Mouse (Mus musculus) limb, embryonic 15.5 days (tissue): ENCODE measurements around the gene Adra2b. TPM values are rescaled to one million over a fixed set of nuclear protein-coding genes. Genes with fewer than 3 reads are reported as not detected.
A peak's percentile ranks its signal among the peaks of the same experiment; 100 is the strongest.

Experiments used
- ATAC-seq: fragments of 200-750 bp; cut with Nextera tagmentation; 2 replicates; pipeline ENCODE4 v1.8.0; 2017; ENCODE audit warnings: low read depth, moderate TSS enrichment; ENCODE audit not compliant: insufficient number of reproducible peaks, low FRiP score, low TSS enrichment
- H3K27ac ChIP-seq: fragments of 300-500 bp; sonication (generic); 2 replicates; pipeline ENCODE4 v1.5.1; 2015; ENCODE audit warnings: moderate library complexity, mild to moderate bottlenecking, inconsistent platforms
- H3K27me3 ChIP-seq: fragments of 300-500 bp; sonication (generic); 2 replicates; pipeline ENCODE4 v1.6.1; 2015; ENCODE audit warnings: inconsistent platforms
- H3K36me3 ChIP-seq: fragments of 300-500 bp; sonication (generic); 2 replicates; pipeline ENCODE4 v1.6.1; 2015; ENCODE audit warnings: inconsistent platforms
- H3K4me1 ChIP-seq: fragments of 300-500 bp; sonication (generic); 2 replicates; pipeline ENCODE4 v1.6.1; 2015; ENCODE audit warnings: inconsistent platforms
- H3K4me2 ChIP-seq: fragments of 300-500 bp; sonication (generic); 2 replicates; pipeline ENCODE4 v1.6.1; 2015; ENCODE audit warnings: mild to moderate bottlenecking, inconsistent platforms
- H3K4me3 ChIP-seq: fragments of 300-500 bp; sonication (generic); 2 replicates; pipeline ENCODE4 v1.5.1; 2015; ENCODE audit warnings: mild to moderate bottlenecking, inconsistent platforms
- H3K9ac ChIP-seq: fragments of 300-500 bp; sonication (generic); 2 replicates; pipeline ENCODE4 v1.6.1; 2015; ENCODE audit warnings: inconsistent platforms
- H3K9me3 ChIP-seq: fragments of 300-500 bp; sonication (generic); 2 replicates; pipeline ENCODE4 v1.6.1; 2016; ENCODE audit warnings: inconsistent platforms
- WGBS: fragments of 180-500 bp; shearing (Covaris S2); methylation state at CpG from one replicate; pipeline ENCODE4 v1.1.7; 2015; 5-methylcytosine and 5-hydroxymethylcytosine counted together
- polyA plus RNA-seq: library from polyadenylated mRNA; unstranded; fragments of >200 nt; fragmentation: Nextera tagmentation; extraction: Ambion mirVana; gene quantifications from 2 replicates; pipeline ENCODE4 v1.2.1, GENCODE M21; 2015

Adra2b gene
- polyA plus RNA-seq = 0.38 and 0.48 TPM in 2 replicates

DNA sequence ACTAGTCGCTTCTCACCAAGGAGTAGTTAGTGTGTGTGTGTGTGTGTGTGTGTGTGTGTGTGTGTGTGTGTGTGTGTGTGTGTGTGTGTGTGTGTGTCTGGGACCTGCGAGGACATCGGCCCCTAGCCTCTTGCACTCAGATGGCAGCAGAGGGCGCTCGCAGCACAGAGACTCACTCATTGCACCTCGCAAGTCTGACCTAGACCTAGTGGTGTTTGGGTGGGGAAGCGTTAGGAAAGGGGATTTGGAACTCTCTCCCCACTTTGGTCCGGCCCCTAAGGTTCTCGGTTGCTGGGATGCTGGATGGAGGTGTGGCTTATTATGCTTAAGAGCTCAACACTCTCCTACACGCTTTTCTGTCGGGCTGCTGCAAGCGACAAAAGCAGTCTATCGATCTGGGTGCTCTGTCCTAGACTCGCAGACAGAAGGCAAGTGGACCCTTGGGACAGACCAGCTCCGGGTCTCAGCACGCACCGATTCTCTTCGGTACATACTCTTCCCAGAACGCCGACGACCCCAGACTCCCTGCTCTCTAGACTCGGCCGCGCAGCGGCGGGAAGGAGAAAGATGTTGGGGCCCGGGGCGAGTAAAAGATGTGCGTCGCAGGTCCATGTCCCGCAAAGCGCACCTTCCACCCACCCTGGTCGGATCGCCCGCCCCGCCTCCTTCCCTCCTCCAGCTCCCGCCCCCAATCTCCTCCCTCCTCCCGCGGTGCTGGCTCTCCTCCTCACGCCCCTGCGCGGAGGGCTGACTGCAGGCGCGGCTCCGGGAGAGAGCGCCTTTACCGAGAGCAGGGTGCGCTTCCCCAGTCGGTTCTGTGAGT is at the start of gene Adra2b:
Adra2b (plus strand) TSS at position 750 of the 823 bp plus-strand sequence.
- ATAC-seq = peak; percentile 46; the same call in 1 of the 2 replicates
- Histone ChIP-seq H3K9me3 (no peaks in the 10 kb centered on the region), H3K4me1 (peaks cover 16% of the 10 kb centered on the region), H3K27ac (no peak within 1 kb of the TSS), H3K36me3 (no peaks in the 10 kb centered on the region), H3K9ac (no peak within 1 kb of the TSS), H3K4me2 (peak within 1 kb of the TSS; percentile 89), H3K4me3 (peak within 1 kb of the TSS; percentile 45), H3K27me3 (peaks cover 72% of the 10 kb centered on the region)
- under 1% methylated on average over 45 of the region's 49 CpGs for WGBS

DNA sequence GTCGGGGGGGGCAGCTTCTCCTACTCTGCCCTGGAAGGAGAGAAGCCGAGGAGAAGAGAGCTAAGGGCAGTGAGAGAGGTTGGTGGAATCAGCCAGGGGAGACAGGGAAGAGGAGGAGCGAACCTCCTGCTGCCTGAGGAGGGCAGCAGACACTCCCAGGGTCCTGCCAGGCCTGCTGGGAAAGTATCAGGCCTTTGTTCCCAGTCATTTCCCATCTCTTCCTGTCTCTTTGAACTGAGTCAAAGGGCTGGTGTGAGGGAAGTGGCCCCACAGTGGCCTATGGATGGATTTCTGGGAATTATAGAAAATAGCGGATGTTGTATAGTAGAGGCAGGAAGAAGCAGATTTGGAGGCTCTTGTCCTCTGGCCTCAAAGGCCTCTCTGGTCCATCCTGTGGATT is 49.1 kb upstream of the Adra2b start:
- no peak overlapping the region for H3K27ac ChIP-seq
- no peaks in the 10 kb centered on the region for H3K4me1 ChIP-seq
- no peak for ATAC-seq
- H3K36me3 ChIP-seq = no peaks in the 10 kb centered on the region
- WGBS = 54% methylated on average over 4 of the region's 4 CpGs
- no peak overlapping the region for H3K4me3 ChIP-seq
- no peaks in the 10 kb centered on the region for H3K27me3 ChIP-seq
- H3K9ac ChIP-seq = no peak overlapping the region
- no peaks in the 10 kb centered on the region for H3K9me3 ChIP-seq
- no peak overlapping the region for H3K4me2 ChIP-seq

DNA sequence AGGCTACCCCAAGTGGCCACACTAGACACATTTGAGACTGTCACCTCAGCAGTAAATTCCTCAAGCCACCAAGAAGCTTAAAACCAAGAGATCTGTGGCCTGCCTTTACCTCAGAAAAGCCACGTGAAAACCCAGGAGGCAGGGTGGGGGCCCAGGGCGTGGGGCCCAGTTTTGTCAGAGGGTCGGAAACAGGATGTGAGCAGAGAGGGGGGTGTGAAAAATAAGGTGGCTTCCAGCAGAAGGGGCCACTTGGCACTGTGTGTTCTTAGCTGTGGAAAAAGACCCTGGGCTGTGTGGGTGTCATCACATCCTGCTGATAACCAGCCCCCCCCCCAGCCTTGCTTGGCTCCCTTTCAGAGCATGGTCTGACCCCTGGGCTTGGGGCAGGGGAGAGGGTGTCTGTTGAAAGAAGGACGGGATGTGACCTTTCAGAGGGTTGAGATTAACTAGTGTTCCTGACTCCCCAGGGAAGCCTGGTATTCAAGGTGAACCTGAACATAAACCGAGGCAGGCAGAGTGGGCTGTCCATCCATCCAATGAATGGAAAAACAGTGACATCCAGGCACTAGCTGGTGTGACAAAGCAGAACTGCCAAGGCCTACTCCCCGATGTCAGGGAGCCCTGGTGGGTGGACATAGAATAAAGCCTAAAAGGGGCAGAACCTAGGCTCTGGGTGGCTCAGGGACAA is 48.4 kb upstream of the Adra2b start:
- H3K4me1 ChIP-seq = no peaks in the 10 kb centered on the region
- H3K27me3 ChIP-seq = no peaks in the 10 kb centered on the region
- H3K9ac ChIP-seq = no peak overlapping the region
- no peak overlapping the region for H3K4me2 ChIP-seq
- no peak for ATAC-seq
- H3K4me3 ChIP-seq = no peak overlapping the region
- 67% methylated on average over 6 of the region's 6 CpGs for WGBS
- no peak overlapping the region for H3K27ac ChIP-seq
- no peaks in the 10 kb centered on the region for H3K36me3 ChIP-seq
- no peaks in the 10 kb centered on the region for H3K9me3 ChIP-seq

DNA sequence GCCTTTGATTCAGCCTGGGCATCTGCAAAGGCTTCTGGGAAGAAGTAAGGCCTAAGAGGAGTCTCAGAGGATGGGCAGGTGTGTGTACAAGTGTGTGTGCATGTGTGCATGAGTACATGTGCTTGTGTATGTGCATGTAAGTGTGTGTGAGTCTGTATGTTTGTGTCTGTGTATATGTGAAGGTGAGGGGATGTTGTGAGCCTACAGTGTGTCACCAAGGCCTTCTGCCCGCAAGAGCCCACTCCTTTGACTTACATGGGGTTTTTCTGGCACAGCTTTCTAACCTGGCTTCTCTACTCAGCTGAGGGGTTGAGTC is 47.9 kb upstream of the Adra2b start:
- no peak overlapping the region for H3K9ac ChIP-seq
- no peak overlapping the region for H3K27ac ChIP-seq
- H3K4me3 ChIP-seq = no peak overlapping the region
- H3K4me2 ChIP-seq = no peak overlapping the region
- 80% methylated on average over 1 of the region's 1 CpGs for WGBS
- H3K4me1 ChIP-seq = no peaks in the 10 kb centered on the region
- no peak for ATAC-seq
- H3K27me3 ChIP-seq = no peaks in the 10 kb centered on the region
- no peaks in the 10 kb centered on the region for H3K36me3 ChIP-seq
- H3K9me3 ChIP-seq = no peaks in the 10 kb centered on the region

DNA sequence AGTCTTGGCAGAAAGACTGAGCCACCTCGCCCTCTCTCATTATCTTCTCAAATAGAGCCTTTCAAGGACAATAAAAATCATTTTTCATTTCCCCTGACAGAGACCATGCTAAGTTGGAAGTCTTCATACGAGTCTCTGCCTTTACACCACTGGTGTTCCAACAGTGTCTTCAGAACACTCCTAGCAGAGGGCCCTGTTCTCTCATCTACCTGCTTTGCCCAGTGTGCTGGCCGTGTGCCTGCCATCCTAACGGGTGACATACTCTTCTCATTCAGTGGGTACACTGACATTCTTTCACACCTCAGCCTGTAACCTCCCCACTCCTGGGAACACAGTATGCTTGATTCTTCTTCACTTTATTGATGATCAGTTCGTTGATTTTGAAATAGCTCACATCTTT is 46.6 kb upstream of the Adra2b start:
- H3K9me3 ChIP-seq = no peaks in the 10 kb centered on the region
- H3K27ac ChIP-seq = no peak overlapping the region
- no peaks in the 10 kb centered on the region for H3K36me3 ChIP-seq
- H3K4me1 ChIP-seq = no peaks in the 10 kb centered on the region
- ATAC-seq = no peak
- whole genome bisulfite sequencing = 76% methylated on average over 5 of the region's 5 CpGs
- no peak overlapping the region for H3K4me2 ChIP-seq
- no peak overlapping the region for H3K4me3 ChIP-seq
- no peaks in the 10 kb centered on the region for H3K27me3 ChIP-seq
- no peak overlapping the region for H3K9ac ChIP-seq

DNA sequence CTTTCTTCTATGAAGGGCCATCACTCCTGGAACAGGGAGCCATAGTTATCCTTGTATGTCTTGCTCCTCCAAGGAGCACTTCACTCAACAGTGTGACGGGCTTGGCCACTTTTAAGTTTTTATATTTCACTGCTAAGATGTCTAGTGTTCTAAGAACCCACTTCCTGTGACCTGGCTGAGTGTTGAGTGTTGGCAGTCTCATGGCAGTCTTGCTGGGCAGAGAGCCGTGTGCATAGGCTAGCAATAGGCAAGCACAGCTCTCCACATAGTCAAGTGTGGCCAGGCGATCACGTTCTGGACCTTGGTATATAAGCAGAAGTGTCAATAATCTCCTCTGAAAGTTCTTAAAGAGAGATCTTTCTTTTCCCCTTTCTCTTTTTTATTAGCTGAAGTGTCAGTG is 44.9 kb upstream of the Adra2b start:
- H3K4me3 ChIP-seq = no peak overlapping the region
- no peak overlapping the region for H3K27ac ChIP-seq
- H3K36me3 ChIP-seq = no peaks in the 10 kb centered on the region
- no peak overlapping the region for H3K4me2 ChIP-seq
- no peaks in the 10 kb centered on the region for H3K27me3 ChIP-seq
- H3K4me1 ChIP-seq = no peaks in the 10 kb centered on the region; the same call in 1 of the 2 replicates
- 80% methylated on average over 4 of the region's 4 CpGs for WGBS
- no peaks in the 10 kb centered on the region for H3K9me3 ChIP-seq
- H3K9ac ChIP-seq = no peak overlapping the region
- ATAC-seq = no peak

DNA sequence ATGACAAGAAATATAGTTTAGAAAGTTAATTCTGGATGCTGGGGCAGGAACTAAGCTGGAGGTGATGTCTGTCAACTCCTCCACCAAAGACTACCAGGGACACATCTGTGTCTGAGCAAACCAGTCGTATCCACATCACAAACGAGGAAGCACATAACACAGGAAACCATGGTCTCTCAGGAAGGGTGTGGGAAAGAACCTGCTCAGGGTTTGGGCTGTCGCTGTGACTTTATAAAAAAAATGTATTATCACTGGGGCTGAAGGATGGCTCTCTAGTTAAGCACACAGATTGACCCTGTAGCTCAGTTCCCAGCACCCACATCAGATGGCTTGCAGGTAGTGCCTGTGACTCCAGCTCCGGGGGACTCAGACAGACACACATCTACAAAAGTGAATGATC is 43.9 kb upstream of the Adra2b start:
- no peak overlapping the region for H3K4me2 ChIP-seq
- H3K27ac ChIP-seq = no peak overlapping the region
- H3K4me3 ChIP-seq = no peak overlapping the region
- 73% methylated on average over 4 of the region's 4 CpGs for WGBS
- H3K9me3 ChIP-seq = no peaks in the 10 kb centered on the region
- H3K9ac ChIP-seq = no peak overlapping the region
- H3K4me1 ChIP-seq = no peaks in the 10 kb centered on the region; the same call in 1 of the 2 replicates
- no peaks in the 10 kb centered on the region for H3K27me3 ChIP-seq
- no peak for ATAC-seq
- no peaks in the 10 kb centered on the region for H3K36me3 ChIP-seq

DNA sequence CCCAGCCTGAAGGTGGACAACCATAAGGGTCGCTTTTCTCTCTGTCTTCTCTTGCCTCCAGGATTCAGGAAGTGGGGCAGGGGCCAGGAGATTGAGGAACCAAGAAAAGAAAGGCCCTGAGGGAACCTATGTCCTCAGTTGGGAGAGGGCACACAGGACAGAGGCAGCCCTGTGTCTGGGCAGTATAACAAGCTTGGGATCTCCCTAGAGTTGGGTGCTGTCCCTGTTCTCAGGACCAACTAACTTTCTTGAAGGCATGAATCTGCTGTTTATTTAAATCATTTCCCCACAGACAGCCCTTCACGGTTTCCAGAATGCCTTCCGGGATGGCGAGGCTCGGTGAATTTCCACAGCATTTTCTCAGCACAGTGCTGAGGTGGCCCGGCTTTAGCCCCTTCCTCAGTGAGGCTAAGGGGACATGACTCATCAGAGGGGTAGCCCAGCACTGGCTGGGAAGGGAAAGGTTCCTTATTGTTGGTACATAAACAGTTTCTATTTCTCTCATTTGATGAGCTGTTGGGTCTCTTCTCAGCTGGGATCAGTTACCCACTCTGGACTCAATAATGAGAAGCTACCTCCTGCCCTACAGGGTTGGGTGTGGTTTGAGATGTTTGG is 40.2 kb upstream of the Adra2b start:
- Histone ChIP-seq H3K4me1 (no peaks in the 10 kb centered on the region; the same call in 1 of the 2 replicates), H3K27ac (no peak overlapping the region), H3K4me2 (no peak overlapping the region), H3K9me3 (no peaks in the 10 kb centered on the region), H3K27me3 (no peaks in the 10 kb centered on the region), H3K36me3 (no peaks in the 10 kb centered on the region), H3K4me3 (no peak overlapping the region), H3K9ac (no peak overlapping the region)
- 76% methylated on average over 6 of the region's 6 CpGs for WGBS
- no peak for ATAC-seq

DNA sequence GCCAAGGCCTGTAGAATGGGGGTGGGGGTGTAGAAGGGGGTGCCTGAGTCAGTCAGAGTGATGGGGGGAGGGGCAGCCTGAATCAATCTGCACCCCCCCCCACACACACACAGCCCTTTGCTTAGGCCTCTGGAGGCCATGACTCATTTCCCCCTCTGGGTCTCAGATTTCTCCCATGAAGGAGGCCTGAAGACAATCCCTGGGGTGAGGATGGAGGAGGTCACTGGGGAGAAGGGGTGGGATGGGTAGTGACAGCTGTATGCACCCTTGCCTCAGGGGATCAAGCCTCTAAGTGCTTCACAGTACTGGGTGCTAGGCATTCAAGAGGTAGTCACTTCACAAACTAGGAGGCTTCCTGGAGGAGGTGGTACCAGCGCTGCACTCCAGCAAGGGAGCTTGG is 39.3 kb upstream of the Adra2b start:
- 82% methylated on average over 1 of the region's 1 CpGs for WGBS
- H3K9ac ChIP-seq = no peak overlapping the region
- H3K4me3 ChIP-seq = no peak overlapping the region
- H3K36me3 ChIP-seq = no peaks in the 10 kb centered on the region
- ATAC-seq = no peak
- H3K27ac ChIP-seq = no peak overlapping the region
- H3K27me3 ChIP-seq = no peaks in the 10 kb centered on the region
- H3K4me1 ChIP-seq = no peaks in the 10 kb centered on the region; the same call in 1 of the 2 replicates
- H3K4me2 ChIP-seq = no peak overlapping the region
- H3K9me3 ChIP-seq = no peaks in the 10 kb centered on the region

DNA sequence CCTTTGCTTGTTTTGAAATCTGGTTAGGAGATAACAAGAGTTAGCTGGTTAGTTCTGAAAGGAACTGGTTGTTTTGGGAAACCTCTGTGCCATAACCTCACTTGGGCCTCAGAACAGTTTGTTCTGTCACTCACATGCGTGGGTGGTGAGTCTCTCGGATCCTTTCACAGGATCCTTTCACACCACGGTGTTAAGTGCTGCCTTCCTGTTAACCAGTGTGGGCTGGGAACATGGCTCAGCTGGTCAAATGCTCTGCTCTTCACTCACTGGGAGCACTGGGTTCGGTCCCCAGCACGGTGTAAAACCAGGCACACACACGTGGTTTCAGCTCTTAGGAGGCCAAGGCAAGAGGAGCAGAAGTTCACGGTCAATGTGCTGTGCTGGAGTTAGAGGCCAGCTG is 38.6 kb upstream of the Adra2b start:
- H3K9ac ChIP-seq = no peak overlapping the region
- no peak for ATAC-seq
- H3K4me2 ChIP-seq = no peak overlapping the region
- no peak overlapping the region for H3K27ac ChIP-seq
- no peaks in the 10 kb centered on the region for H3K27me3 ChIP-seq
- no peaks in the 10 kb centered on the region; the same call in 1 of the 2 replicates for H3K4me1 ChIP-seq
- WGBS = 50% methylated on average over 7 of the region's 7 CpGs
- no peaks in the 10 kb centered on the region for H3K9me3 ChIP-seq
- no peaks in the 10 kb centered on the region for H3K36me3 ChIP-seq
- no peak overlapping the region for H3K4me3 ChIP-seq

DNA sequence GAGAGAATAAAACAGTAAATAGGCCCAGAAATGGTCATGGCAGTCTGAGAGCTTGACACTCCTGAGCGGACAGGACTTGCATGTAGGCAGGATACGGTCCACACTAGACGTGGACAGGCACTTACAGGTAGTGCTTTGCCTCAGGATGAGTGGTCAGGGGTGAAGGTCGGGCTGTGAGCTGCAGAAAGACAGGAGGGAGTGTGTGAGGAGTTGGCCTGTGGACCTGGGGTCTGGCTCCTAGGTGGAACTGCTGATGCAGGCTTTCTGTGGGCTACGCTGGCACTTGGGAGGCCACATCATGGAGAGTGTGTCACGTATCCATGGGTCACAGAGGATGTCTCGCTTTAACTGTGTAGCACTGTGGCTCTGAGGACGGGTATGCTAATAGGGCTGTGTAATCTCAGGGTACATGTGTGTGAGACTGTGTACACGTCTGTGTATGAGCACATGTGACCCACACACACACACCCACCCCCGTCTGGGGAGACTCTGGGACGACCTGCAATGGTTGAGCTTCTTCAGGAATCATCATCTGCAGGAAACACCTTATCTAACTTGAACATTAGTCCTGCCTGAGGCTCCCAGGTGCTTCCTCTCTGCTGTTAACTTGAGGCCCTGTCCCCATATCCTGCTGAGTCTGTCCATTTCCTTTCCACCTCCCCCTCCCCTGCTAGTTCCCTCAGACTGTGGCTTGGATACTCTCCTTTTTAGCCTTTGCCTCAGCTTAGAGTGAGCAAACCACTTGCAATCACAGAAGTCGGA is 34.7 kb upstream of the Adra2b start:
- Histone ChIP-seq H3K9me3 (no peaks in the 10 kb centered on the region), H3K9ac (no peak overlapping the region), H3K27ac (no peak overlapping the region), H3K4me1 (no peaks in the 10 kb centered on the region; the same call in 1 of the 2 replicates), H3K4me3 (no peak overlapping the region), H3K27me3 (no peaks in the 10 kb centered on the region), H3K36me3 (no peaks in the 10 kb centered on the region), H3K4me2 (no peak overlapping the region)
- 67% methylated on average over 12 of the region's 12 CpGs for WGBS
- ATAC-seq = no peak; the same call in 1 of the 2 replicates
